Mouse (Mus musculus): Measurements from ENCODE around the gene Mfn1. TPM values are rescaled to one million over a fixed set of nuclear protein-coding genes. Genes with fewer than 3 reads are reported as not detected.

Gene Mfn1
- polyA plus RNA-seq, 1 experiment = 57.0 TPM

GRCm38 (mm10) chr3:32496711-32497070 lies 32.6 kb upstream of the Mfn1 start:
- Histone ChIP-seq H3K9ac (ENCODE audit: low read depth, poor library complexity, severe bottlenecking) (no peak overlapping the region), H3K36me3 (ENCODE audit: control insufficient read depth, insufficient read depth, low read length, poor library complexity, severe bottlenecking) (no peaks in the 10 kb centered on the region), H3K27me3 (ENCODE audit: control insufficient read depth, insufficient read depth, low read length, poor library complexity, severe bottlenecking) (no peaks in the 10 kb centered on the region), H3K4me3 (ENCODE audit: low read depth, low read length) (no peak overlapping the region), H3K27ac (ENCODE audit: insufficient read depth, low read length) (no peak overlapping the region), H3K9me3 (replicated peaks; ENCODE audit: control insufficient read depth, insufficient read depth, low read length, poor library complexity, severe bottlenecking) (no peaks in the 10 kb centered on the region), H3K4me1 (ENCODE audit: control insufficient read depth, insufficient read depth, low read length) (no peaks in the 10 kb centered on the region)
- TF ChIP-seq POLR2A (IDR thresholded peaks at IDR 0.05; ENCODE audit: insufficient read depth, low read length) (no peak), CTCF (IDR thresholded peaks at IDR 0.05; ENCODE audit: low read depth, low read length) (no peak), EP300 (IDR thresholded peaks at IDR 0.05; ENCODE audit: insufficient read depth, low read depth, low read length) (no peak)

DNA sequence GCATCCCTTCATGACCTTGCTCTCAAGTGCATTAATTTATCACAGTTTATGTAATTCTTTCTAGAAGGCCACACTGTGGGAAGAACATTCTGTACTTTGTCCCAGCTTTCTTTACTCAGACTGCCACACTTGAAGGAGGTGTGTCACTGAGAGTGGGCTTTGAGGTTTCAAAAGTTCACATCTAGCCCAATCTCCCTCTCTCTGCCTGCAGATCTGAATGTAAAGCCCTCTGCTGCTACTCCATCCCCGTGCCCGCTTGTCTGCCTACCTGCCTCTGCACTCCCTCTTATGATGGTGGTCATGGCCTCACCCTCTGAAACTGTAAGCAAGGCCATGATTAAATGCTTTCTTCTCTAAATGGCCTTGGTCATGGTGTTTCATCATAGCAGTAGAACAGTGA lies 28.9 kb upstream of the Mfn1 start:
- Histone ChIP-seq H3K4me3 (ENCODE audit: low read depth, low read length) (no peak overlapping the region), H3K9ac (ENCODE audit: low read depth, poor library complexity, severe bottlenecking) (no peak overlapping the region), H3K36me3 (ENCODE audit: control insufficient read depth, insufficient read depth, low read length, poor library complexity, severe bottlenecking) (no peaks in the 10 kb centered on the region), H3K4me1 (ENCODE audit: control insufficient read depth, insufficient read depth, low read length) (no peaks in the 10 kb centered on the region), H3K27me3 (ENCODE audit: control insufficient read depth, insufficient read depth, low read length, poor library complexity, severe bottlenecking) (no peaks in the 10 kb centered on the region), H3K9me3 (replicated peaks; ENCODE audit: control insufficient read depth, insufficient read depth, low read length, poor library complexity, severe bottlenecking) (no peaks in the 10 kb centered on the region), H3K27ac (ENCODE audit: insufficient read depth, low read length) (no peak overlapping the region)
- no peak for TF ChIP-seq EP300 (IDR thresholded peaks at IDR 0.05; ENCODE audit: insufficient read depth, low read depth, low read length)
- TF ChIP-seq CTCF (IDR thresholded peaks at IDR 0.05; ENCODE audit: low read depth, low read length) = no peak
- no peak for TF ChIP-seq POLR2A (IDR thresholded peaks at IDR 0.05; ENCODE audit: insufficient read depth, low read length)

DNA sequence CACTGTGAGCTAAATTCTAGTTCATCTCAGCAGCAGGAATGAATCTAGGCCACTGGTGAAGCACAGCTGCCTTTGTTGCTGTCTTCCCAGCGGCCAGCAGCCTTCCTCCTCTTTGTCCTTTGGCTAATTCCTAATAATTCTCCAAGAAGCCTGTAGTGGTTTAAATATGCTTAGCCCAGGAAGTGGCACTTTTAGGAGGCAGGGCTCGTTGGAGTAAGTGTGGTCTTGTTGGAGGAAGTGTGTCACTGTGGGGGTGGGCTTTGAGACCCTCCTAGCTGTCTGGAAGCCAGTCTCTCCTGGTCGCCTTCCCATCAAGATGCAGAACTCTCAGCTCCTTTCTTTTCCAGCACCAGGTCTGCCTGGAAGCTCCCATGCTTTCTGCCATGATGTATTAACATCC lies 23.4 kb upstream of the Mfn1 start:
- TF ChIP-seq EP300 (IDR thresholded peaks at IDR 0.05; ENCODE audit: insufficient read depth, low read depth, low read length) (no peak), CTCF (IDR thresholded peaks at IDR 0.05; ENCODE audit: low read depth, low read length) (no peak), POLR2A (IDR thresholded peaks at IDR 0.05; ENCODE audit: insufficient read depth, low read length) (no peak)
- Histone ChIP-seq H3K9me3 (replicated peaks; ENCODE audit: control insufficient read depth, insufficient read depth, low read length, poor library complexity, severe bottlenecking) (no peaks in the 10 kb centered on the region), H3K36me3 (ENCODE audit: control insufficient read depth, insufficient read depth, low read length, poor library complexity, severe bottlenecking) (no peaks in the 10 kb centered on the region)

DNA sequence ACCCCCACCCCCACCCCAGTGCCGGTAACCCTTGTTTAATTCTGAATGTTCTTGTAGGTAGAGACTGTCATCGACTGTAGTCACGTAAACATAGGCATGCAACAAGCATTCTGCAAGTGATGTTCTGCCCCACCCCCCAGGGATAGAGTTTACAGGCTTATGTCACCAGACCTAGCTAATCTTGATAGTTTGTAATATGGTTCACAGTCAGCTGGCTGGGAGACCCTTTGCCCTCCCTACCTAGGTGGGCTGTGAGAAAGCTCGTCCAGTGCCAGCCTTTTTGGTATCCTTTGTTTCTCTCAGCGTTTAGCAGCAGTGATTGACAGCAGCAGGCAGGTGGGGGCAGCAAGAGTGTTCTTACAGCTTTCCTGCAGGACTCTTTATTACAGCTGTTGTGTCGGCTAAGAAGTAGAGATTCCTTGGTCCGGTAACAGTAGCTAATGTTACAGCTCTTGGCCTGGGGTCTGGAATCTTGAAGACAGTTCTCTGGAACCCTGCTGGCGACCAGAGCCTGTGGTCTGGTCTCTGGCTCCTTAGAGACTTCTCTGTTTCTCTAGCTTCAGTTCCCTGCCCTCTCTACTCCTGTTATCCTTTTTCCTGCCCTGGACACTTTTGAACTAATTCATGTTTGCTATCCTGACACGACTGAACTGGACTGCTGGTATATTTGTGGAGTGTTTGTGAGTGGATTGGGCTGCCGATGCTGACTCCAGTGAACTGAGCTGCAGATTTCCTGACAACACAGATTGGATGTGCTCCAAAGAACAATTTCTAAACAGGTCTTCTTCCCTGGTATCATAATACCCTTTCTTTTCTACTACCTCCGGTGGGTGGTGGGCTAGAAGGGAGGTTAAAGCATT lies 22.7 kb upstream of the Mfn1 start:
- H3K27ac ChIP-seq (ENCODE audit: insufficient read depth, low read length) = no peak overlapping the region
- H3K36me3 ChIP-seq (ENCODE audit: control insufficient read depth, insufficient read depth, low read length, poor library complexity, severe bottlenecking) = no peaks in the 10 kb centered on the region
- H3K4me1 ChIP-seq (ENCODE audit: control insufficient read depth, insufficient read depth, low read length) = peaks cover 5% of the 10 kb centered on the region
- H3K9me3 ChIP-seq (replicated peaks; ENCODE audit: control insufficient read depth, insufficient read depth, low read length, poor library complexity, severe bottlenecking) = no peaks in the 10 kb centered on the region
- no peak overlapping the region for H3K9ac ChIP-seq (ENCODE audit: low read depth, poor library complexity, severe bottlenecking)
- TF ChIP-seq POLR2A (IDR thresholded peaks at IDR 0.05; ENCODE audit: insufficient read depth, low read length) (no peak), CTCF (IDR thresholded peaks at IDR 0.05; ENCODE audit: low read depth, low read length) (no peak), EP300 (IDR thresholded peaks at IDR 0.05; ENCODE audit: insufficient read depth, low read depth, low read length) (no peak)
- H3K4me3 ChIP-seq (ENCODE audit: low read depth, low read length) = no peak overlapping the region
- H3K27me3 ChIP-seq (ENCODE audit: control insufficient read depth, insufficient read depth, low read length, poor library complexity, severe bottlenecking) = no peaks in the 10 kb centered on the region

More for the DNA sequence above, 23.4 kb upstream of the Mfn1 start:
- peaks cover 5% of the 10 kb centered on the region for H3K4me1 ChIP-seq (ENCODE audit: control insufficient read depth, insufficient read depth, low read length)
- H3K27me3 ChIP-seq (ENCODE audit: control insufficient read depth, insufficient read depth, low read length, poor library complexity, severe bottlenecking) = no peaks in the 10 kb centered on the region
- no peak overlapping the region for H3K4me3 ChIP-seq (ENCODE audit: low read depth, low read length)
- no peak overlapping the region for H3K27ac ChIP-seq (ENCODE audit: insufficient read depth, low read length)
- no peak overlapping the region for H3K9ac ChIP-seq (ENCODE audit: low read depth, poor library complexity, severe bottlenecking)

- peak; percentile 56 for TF ChIP-seq CTCF (IDR thresholded peaks at IDR 0.05; ENCODE audit: low read depth, low read length)
- no peak for TF ChIP-seq POLR2A (IDR thresholded peaks at IDR 0.05; ENCODE audit: insufficient read depth, low read length)
- Histone ChIP-seq H3K4me3 (ENCODE audit: low read depth, low read length) (no peak overlapping the region), H3K36me3 (ENCODE audit: control insufficient read depth, insufficient read depth, low read length, poor library complexity, severe bottlenecking) (0 out of 2 replicates have a peak, but pooled peaks cover 2% of the 10 kb centered on the region), H3K4me1 (ENCODE audit: control insufficient read depth, insufficient read depth, low read length) (peaks cover 5% of the 10 kb centered on the region), H3K9me3 (replicated peaks; ENCODE audit: control insufficient read depth, insufficient read depth, low read length, poor library complexity, severe bottlenecking) (no peaks in the 10 kb centered on the region), H3K27me3 (ENCODE audit: control insufficient read depth, insufficient read depth, low read length, poor library complexity, severe bottlenecking) (no peaks in the 10 kb centered on the region), H3K27ac (ENCODE audit: insufficient read depth, low read length) (no peak overlapping the region), H3K9ac (ENCODE audit: low read depth, poor library complexity, severe bottlenecking) (no peak overlapping the region)
Measured at GRCm38 (mm10) chr3:32508666-32509324, 20.5 kb upstream of the Mfn1 start.

Data from ES-Bruce4 (cell line).